Mouse (Mus musculus) spleen, postnatal 10 days (tissue): Measurements from ENCODE around the gene Hapln1.

Experiments
- DNase-seq, 2 experiments: peaks; one replicate each; pipeline ENCODE4 v3.0.0; 2021 to 2022; ENCODE audit warnings: low spot score in 2 of 2

Gene Hapln1

DNA sequence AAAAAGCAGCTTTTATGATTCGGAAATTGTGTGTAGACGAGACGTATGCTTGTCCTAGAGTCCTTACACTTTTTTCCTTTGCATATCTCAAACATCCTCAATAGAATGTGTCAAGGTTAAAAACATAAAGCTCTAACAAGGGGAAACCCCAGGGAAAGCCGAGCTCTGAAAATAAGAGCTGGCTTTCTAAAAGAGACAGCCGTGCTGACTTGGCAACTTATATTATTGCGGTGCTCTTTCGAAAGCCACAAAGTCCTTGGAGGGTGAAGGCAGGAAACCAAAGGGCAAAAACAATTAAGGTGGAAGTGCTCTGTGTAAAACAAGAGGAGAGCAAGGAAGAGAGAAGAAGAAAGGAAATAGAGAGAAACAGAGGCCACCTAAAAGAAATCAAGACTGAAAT is 60.9 kb downstream of the Hapln1 start:
- DNase-seq: no peak

DNA sequence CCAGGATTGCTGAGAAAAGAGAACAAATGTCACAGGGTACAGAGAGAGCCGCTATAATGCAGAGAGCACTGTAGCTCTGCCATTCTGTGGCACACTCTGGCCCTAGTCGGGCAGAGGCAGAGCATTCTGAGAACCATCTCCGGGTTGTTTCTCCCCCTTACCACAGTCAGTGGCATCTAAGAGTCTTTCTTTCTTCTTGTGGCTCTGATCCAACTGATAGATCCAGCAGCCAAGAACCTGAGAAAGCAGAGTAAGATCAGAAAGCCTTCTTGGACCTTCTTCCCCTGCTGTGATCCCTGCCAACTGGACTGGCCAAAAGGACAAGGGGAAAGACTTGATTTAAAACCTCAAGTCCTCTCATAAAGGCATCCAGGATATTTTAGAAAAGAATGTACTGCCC is 63.7 kb downstream of the Hapln1 start:
- DNase-seq: no peak

DNA sequence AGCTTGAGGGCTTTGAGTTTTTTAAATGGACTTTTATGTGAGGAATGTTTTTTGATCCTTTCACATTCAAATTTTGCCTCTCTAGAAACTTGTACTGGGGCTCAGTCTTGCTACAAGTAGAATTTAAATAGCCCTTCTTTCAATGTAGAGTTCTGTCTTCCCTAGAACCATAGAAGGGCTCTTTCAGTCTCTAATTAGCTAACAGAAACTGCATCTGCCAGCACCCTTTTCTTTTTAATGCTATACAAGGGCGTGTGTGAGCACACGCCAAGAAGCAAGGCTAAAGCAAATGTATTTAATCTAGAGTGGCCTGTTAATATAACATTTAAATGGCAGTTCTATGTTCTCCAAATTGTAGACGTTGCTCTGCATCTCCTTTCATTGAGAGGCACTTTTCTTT is 67.8 kb downstream of the Hapln1 start:
- no peak for DNase-seq

DNA sequence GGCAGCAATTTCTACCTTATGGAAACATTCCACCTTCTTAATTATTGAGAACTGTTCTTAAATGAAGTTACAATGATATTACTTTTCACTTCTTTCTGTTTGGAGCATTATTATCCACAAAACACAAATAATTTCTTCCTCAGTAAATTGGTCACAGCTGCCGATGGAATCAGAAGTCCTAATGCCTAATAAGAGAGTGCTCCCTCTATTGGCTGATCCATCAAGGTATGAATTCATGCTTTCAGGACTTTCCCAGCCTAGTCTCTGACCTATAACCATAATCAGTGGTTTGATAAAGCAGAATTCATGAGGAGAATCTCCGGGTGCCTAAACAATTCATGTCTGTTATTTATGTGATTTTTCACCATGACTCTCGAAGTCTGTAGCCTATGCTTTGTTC is 79.5 kb downstream of the Hapln1 start:
- DNase-seq: no peak

DNA sequence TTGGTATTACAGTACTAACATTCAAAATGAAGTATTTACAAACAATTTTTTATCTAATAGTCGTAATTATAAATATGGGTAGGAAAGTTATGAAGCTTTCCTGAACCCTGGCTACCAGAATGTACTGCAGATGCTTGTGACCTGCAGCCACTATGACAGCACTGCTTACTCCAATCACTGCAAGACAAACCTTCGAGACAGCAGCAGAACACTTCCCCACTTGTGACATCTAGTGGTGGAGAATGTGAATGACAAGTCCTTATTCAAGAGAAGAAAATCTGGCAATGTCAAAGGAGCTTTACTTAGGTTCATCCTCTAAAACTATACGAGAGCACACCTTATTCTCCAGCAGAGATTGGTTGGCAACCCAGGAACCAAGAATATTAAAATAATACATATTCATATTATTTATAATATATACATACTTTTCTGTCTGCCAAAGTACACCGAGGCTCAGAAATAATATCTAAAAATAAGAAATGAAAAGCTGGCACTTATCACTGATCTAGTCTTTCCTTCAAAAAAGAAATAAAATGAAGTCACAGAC is 94.6 kb downstream of the Hapln1 start:
- no peak for DNase-seq

DNA sequence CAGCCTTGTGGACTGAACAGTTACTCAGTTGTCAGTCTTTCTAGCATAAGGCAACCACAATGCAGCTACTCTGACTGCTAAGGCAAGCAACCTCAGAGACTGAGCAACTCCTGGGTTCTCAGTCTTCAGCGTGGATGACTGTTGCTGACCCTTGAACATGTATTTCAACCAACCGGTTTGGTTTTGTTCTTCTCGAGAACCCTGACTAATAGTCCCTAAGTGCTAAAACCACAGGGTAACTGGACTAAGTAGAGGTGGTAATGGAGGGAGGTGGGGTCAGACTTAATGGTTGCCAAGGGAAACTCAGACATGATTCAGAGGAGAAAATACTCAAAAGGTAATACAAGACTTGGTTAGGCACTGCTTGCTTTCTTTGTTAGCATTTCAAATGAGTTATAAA is 97.4 kb downstream of the Hapln1 start:
- DNase-seq: no peak

DNA sequence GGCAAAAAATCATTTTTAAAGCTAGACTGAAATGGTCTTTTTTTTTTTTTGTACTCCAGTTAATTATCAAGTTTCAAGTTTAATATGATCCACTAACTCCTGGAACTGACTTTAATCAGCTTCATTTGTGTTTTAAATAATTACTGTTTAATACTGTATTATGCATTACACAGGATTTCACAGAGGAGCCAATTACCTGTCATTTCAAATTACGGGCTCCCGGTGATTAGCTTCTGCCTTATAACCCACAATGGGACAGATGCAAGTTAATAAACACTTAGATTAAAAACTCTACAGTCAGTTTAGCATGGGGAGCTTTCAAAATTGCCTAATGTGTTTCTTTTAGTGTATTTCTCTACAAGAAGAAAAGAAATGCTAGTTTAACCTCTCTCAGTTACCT is 106.0 kb downstream of the Hapln1 start:
- no peak for DNase-seq

DNA sequence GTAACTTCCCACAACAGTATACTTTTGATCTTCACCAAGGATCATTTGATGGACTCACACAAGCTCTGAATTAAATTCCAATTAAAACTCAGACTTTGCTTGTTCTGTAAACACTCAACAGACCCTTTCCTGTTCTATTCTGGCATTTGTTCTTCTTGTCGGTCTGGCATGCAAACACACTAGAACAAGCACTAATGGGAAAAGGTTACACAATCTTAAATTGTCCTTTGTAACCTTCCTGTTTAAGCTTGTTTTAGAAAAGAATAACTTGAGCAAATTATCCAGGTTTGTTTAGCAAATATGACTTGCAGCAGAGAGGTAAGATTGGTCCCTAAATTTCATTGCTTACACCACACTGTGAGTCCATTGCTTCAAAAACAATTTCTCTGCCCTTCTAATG is 113.2 kb downstream of the Hapln1 start:
- DNase-seq: no peak

DNA sequence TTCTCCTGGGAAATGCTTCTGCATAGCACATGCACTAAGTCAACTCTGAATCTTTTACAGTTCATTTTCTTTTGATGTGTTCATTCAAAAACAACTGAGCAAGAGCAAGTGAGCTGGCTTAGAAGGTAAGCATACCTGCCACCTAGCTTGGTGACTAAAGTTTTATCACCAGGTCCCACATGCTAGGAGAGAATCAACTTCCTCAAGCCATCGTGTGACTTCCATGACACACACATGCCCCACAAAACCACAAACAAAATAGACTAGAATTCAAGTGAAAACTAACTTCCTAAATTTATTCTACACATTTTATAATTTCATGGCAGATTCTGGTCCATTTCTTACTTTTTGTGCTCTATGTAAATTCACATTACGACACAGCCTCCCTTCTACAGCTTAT is 113.7 kb downstream of the Hapln1 start:
- DNase-seq: no peak

DNA sequence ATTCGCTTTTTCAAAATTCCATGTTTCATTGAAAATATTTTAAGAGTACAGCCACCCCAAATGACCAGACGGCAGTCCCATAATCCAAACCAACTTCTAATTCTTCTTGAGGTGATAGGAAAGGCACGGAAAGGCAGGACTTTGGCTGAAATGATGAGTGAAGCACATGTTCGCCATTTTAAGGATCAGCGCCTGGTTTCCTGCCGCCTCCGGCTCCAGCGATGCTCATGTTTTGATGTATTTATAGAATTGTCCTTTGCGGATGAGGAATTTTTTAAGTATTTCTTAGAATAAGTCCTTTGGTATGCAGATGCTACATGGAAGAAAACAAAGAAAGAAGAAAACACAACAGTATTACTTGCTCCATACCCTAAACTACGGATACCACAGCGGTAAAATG is 117.5 kb downstream of the Hapln1 start:
- no peak for DNase-seq
